Mouse (Mus musculus): ENCODE data around the gene Hnrnpa1.
"Not testable (repeated sequence)": the region's sequence is repeated elsewhere in the genome, so short reads cannot be mapped to it uniquely, and the experiment has no call there.

Hnrnpa1 gene

DNA sequence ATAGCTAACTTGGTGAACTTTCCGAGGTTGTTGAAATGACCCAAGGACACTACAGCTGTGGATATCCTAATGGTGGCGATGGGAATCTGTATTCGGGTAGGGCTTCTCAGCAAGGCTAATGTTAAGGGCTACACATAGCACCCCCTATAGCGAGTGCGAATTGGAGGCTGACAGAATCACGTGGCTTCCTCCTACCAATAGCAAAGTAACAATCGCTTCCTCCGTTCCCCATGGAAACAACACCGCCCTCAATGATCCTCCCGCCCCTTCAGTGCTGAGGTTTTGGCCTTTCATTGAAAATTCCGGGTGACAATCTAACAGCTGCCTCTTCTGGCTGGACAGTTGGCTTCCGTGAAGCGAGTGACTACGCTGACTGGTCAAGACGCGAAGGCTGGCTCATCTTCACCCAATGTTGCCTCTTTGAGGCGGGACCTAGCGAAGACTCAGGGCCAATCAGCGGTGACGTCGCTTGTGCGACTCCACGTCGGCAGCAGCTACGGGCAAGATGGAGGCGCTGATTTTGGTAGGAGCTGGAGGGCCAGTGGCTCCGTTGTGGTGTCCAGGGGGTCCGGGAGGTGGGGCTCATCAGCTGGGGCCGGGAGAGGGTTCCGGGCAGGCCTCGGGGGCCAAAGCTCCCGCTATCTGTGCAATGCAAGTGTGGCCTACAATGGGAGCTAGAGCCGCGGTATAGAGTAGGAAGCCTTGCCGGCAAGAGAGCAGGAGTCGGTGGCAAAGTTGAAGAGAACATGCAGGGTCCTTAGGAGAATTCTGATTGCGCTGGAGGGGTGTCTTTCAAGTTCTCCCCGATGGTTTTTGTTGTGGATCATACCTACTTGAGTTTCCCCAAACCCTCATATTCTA is 32.4 kb downstream of the Hnrnpa1 start, which contains the start of gene Copz1:
TSS of gene Copz1 (plus strand) at position 296 of the 861 bp plus-strand sequence.
- DNase-seq (ENCODE audit: low spot score in 2 of 2) = peak; percentile 99

DNA sequence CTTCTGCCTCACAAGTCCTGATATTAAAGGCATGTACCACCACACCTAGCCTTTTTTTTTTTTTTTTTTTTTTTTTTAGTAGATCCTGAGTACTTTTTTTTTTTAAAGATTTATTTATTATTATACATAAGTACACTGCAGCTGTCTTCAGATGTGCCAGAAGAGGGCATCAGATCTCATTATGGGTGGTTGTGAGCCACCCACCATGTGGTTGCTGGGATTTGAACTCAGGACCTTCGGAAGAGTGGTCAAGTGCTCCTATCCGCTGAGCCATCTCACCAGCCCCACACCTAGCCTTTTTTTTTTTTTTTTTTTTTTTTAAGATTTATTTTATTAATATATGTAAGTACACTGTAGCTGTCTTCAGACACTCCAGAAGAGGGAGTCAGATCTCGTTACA is 35.7 kb downstream of the Hnrnpa1 start:
- not testable (repeated sequence) for DNase-seq (ENCODE audit: low spot score in 2 of 2)

- DNase-seq (ENCODE audit: low spot score in 2 of 2) = no peak
These were observed 37.7 kb downstream of the Hnrnpa1 start for GRCm38 (mm10) chr15:103277949-103278348.

DNA sequence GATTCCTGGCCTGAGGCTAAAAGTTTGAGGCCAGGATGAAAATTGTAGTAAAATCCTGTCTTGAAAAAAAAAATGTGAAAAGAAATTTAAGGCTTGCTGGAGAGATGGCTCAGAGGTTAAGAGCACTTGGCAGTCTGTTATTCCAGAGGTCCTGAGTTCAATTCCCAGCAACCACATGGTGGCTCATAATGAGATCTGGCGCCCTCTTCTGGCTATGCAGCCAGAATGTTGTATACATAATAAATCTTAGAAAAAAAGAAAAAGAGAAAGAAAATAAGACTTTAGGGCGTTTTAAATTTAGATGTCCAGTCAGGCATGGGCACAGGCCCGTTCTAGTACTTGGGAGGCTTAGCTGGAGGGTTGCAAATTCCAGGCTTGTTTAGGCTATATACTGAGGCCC is 39.5 kb downstream of the Hnrnpa1 start:
- no peak for DNase-seq (ENCODE audit: low spot score in 2 of 2)

DNA sequence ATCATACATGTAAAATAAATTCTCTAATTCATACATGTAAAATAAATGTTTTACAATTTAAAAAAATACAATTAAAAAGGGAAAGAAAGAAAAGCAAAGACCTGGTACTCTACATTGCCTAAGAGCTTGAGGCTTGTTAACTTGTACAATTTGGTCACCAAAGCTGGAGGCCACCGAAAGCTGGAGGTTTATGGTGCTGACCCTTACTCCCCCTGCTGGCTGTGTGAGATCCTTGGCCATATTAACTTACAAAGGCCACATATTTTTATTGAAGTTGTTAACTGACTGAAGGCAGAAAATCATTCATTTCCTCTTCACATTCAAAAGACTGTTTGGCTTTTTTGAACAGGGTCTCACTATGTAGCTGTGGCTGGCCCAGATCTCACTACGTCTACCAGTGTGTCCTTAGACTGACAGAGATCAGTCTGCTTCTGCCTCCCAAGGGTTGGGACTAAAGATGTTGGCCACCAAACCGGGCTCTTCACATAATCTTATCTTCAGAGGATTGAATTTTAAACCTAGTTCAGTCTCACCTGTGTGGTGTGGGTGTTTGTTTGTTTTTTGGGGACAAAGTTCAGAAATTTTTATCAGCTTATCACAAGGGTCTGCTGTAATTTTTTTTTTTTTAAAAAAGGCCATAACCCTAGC is 40.7 kb downstream of the Hnrnpa1 start:
- no peak for DNase-seq (ENCODE audit: low spot score in 2 of 2)

- DNase-seq (ENCODE audit: low spot score in 2 of 2) = no peak
These were observed 41.4 kb downstream of the Hnrnpa1 start for GRCm38 (mm10) chr15:103281465-103282205.

DNA sequence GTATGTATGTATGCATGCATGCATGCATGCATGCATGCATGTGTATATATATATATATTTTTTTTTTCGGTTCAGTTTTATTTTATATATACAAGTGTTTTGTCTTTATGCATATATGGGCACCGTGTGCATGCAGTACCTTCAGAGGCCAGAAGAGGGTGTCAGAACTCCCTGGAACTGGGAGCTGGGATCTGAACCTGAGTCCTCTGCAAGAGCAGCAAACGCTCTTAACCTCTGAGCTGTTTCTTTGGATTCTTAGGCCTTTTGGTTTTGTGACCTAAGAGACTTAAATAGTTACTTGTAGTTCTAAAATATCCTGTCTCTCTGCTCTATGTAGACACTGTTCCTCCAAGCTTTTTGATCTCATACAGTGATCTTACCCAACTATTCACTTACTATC is 43.8 kb downstream of the Hnrnpa1 start:
- no peak for DNase-seq (ENCODE audit: low spot score in 2 of 2)

GRCm38 (mm10) chr15:103284647-103285046 is 44.4 kb downstream of the Hnrnpa1 start:
- DNase-seq (ENCODE audit: low spot score in 2 of 2) = no peak

- DNase-seq (ENCODE audit: low spot score in 2 of 2) = no peak
These were observed 45.7 kb downstream of the Hnrnpa1 start for GRCm38 (mm10) chr15:103285778-103286417.

DNA sequence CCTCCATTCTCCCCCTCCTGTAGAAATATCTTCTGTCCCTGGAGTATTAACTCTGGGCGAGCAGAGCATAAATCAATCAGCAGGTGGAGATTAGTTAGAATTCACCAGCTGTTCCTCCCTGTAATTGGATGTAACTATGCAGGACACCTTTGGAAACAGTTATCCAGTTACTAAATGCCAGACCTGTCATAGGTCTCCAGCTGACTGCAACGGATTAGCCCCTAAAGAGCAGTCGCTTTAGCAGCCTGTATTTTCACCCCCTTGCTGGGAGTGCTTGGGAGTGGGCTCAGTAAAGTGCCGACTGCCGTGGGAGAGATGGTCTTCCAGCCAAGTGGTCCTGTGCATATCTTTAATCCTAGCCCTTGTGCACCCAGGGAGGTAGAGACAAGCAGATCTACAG is 49.4 kb downstream of the Hnrnpa1 start:
- DNase-seq (ENCODE audit: low spot score in 2 of 2) = no peak

DNA sequence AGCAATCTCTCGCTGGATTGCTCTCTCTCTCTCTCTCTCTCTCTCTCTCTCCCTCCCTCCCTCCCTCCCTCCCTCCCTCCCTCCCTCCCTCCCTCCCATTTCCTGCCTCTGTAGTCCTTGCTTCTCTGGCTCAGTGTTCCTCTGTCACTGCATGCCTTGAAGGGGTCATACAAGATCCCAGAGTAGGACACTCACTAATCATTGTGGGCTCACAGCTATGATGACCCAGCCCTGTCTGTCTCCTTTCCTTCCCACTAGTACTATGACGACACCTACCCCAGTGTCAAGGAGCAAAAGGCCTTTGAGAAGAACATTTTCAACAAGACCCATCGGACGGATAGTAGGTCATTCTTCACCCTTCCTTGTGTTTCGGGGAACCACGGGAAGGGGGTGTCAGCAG is 50.2 kb downstream of the Hnrnpa1 start:
- no peak for DNase-seq (ENCODE audit: low spot score in 2 of 2)

DNA sequence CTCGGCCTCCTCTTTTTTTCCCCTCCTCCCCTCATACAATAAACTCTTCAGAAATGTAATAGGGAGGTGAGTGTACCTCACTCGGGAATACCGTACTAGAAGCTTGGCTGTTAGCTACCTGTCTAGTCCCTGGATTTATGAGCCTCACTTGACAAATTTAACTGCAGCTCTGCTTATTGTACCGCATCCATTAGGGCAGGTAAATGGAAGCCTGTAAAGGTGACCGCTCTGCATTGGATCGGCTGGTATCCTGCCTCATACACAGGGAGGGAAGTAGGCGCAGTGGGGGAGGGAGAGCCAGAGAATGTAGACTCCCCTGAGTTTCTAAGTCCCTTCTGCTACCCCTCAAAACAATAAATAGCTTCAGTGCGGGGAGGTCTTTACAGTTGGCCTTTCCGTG is 50.6 kb downstream of the Hnrnpa1 start:
- DNase-seq (ENCODE audit: low spot score in 2 of 2) = no peak

DNA sequence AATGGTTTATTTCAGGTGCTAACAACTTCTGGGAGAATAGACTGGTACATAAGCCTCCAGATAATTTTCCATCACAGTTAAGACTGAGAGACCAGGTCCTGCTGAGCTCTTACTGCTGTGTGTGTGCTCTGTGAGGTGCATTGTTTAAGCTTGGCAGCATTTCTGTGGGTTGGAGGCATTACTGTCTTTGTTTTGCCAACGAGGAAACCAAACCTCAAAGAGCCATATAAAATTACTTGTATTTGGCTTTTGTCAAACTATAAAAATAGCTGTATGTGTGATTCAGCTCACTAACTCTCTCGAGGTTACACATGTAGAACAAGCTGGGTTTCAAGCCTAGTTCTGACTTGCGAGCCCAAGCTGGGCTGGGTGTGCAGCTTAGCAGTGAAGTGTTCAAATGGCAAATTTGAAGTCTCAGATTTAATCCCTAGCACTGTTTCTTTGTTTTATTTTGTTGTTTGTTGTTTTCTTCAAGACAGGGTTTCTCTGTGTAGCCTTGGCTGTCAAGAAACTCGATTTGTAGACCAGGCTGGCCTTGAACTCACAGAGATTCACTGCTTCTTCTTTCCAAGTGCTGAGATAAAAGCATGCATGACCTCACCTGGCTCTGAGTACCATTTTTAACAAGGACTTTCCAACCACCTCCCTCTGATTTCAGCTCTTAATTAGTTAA is 52.6 kb downstream of the Hnrnpa1 start:
- no peak for DNase-seq (ENCODE audit: low spot score in 2 of 2)

DNA sequence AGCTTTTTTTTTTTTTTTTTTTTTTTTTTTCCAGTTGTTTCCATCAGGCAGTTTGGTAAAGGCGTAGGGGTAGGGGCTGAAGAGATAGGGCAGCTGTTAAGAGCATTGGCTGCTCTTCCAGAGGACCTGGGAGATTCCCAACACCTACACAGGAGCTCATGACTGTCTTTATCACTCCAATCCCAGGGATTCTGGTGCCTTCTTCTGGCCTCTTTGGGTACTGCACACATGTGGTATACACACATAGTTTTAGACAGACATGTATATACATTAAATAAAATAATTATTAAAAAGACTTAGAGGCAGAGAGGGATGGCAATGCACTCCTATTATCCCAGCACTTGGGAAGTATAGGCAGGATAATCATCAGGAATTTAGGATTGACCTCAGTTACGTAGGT is 53.1 kb downstream of the Hnrnpa1 start:
- no peak for DNase-seq (ENCODE audit: low spot score in 2 of 2)

GRCm38 (mm10) chr15:103294649-103295048 is 54.4 kb downstream of the Hnrnpa1 start:
- no peak for DNase-seq (ENCODE audit: low spot score in 2 of 2)

GRCm38 (mm10) chr15:103295851-103296250 is 55.6 kb downstream of the Hnrnpa1 start:
- no peak for DNase-seq (ENCODE audit: low spot score in 2 of 2)
